Mouse (Mus musculus) left cerebral cortex, postnatal 4 days (tissue): ENCODE data around the gene 4930502E18Rik. TPM values are rescaled to one million over a fixed set of nuclear protein-coding genes. Genes with fewer than 3 reads are reported as not detected.
"Not testable (repeated sequence)": the region's sequence is repeated elsewhere in the genome, so short reads cannot be mapped to it uniquely, and the experiment has no call there.

Source experiments
- DNase-seq: peaks from one replicate; pipeline ENCODE4 v3.0.0-alpha.2; 2022
- intact Hi-C: fragments of 180-260 bp; cut with DNase I; formaldehyde crosslinking; loops from one replicate; pipeline ENCODE4 v1.15.1; 2025
- total RNA-seq, 2 experiments: library from RNA; stranded (reverse); gene quantifications; 2 replicates each; pipeline ENCODE4 v1.2.3; 2021

4930502E18Rik gene
- total RNA-seq = under 1 TPM in 1 of 2 experiments, not detected in 1; 0.24 TPM

DNA sequence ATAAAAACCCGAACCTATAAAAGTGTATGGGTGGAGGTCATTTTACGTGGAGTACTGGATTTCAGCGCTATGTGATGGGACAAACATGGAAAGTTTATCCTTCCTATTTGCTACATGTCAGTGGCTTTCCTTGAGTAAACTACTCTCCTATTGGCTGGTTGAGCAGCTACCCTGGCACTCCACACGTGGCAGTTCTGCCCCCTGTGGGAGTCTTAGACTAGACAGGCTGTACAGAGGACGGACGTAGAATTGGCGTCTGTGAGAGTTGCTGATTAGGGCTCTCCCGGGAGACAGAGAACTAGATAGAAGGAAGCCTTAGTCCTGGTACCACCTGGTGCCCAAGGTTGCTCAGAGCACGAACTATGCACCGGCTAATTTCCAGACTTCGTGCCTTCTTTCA is at the start of gene 4930502E18Rik:
4930502E18Rik (plus strand) TSS at position 231 of the 400 bp plus-strand sequence.
- intact Hi-C loops = no loop called here
- no peak for DNase-seq

- intact Hi-C loops = not testable (repeated sequence)
- DNase-seq = peak; percentile 67
Measured at GRCm38 (mm10) chrX:53676943-53677342, 47.7 kb upstream of the 4930502E18Rik start.

DNA sequence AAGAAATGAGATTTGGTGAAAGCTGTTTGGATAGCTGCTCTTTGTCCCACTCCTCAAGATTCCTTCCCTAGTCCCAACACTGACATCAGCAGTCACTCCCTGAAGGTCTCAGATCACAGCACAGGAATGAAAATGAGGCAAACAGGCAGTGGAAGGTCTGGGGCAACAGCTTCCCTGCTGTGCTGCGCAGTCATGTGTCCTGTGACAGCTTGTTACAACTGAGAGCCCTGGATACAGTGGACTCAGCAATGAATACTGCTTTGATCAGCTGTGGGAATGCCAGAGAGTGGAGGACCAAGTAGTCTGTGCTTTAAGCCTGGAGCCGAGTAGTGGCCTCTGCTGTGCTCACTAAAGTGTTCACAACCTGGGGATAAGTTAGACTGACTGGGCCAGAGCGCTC is 42.0 kb upstream of the 4930502E18Rik start:
- intact Hi-C loops, DNase-seq: not testable (repeated sequence)

- intact Hi-C loops, DNase-seq: not testable (repeated sequence)
Measured at GRCm38 (mm10) chrX:53684676-53685075, 40.0 kb upstream of the 4930502E18Rik start.

GRCm38 (mm10) chrX:53692065-53692464 is 32.6 kb upstream of the 4930502E18Rik start:
- intact Hi-C loops = no loop called here
- DNase-seq = no peak

DNA sequence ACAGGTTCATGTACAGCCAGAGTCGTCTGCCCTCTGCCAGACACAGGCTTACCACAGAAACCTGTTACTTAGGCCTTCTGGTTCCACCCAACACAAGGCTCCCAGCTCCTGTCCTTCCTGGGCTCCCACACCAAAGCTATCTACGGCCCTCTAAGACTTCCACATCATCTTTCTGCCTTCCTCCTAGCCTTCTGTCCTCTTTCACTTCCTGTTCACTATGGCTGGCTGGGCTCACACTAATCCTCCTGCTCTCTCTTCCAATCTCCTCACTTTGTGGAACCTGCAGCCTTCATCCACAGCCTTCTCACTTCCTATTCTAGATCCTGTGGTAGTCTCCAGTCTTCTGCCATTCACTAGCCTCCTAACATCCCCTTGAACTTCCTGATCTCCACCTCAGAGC is 31.5 kb upstream of the 4930502E18Rik start:
- intact Hi-C loops = no loop called here

DNA sequence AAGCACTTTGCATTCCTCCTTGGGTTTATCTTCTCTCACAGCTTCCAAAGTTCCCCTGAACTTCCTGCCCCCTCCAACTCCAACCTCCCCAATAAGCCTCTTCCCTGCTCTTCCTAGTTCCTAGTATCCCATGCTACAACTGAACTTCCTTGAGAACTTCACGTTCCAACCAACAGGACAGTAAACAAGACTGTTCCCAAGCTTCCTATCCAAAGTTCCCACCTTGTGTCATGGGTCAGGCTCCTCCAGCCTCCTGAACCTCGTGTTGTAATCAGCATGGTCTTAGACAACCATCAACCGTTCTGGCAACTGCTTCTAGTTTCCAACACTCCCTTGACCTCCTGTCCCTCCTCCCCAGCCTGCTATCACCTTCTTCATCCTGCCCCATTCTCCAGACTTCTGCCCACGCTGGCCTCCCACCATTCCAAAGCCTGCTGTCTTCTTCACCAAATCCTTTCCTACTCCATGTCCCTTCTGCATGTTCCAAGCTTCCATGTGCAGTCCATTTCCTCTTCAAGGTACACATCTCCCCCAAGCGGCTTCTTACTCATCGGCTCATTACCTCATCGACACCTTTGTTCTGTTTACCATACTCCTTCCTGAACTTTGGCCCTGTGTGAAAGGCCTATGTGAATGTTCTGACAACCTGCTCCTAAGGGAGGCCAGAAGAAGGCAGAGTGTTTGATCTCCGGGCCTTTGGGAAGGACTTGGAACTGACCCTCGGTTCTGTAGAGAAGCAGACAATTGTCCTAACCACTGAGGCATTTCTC is 30.4 kb upstream of the 4930502E18Rik start:
- DNase-seq = no peak

More for the DNA sequence above, 31.5 kb upstream of the 4930502E18Rik start:
- no peak for DNase-seq

DNA sequence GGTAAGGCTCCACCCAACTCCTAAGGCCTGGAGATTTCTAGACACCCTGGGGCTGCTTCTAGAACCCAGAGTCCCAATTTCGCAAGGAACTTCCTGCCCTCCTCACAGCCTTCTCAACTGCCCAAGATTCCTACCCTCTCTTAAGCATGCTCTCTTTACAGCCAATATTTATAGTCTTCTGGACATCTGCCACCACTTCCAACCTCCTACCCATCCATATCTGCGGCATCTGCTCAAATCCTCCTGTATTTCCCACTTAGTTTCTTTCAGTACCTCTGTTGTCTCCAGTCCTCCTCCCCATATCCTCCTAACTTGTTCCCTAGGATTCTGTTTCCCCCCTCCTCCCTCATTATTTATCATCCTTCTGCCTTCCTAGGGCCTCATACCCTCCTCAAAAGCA is 25.4 kb upstream of the 4930502E18Rik start:
- no peak for DNase-seq
- intact Hi-C loops = no loop called here

More for the DNA sequence above, 30.4 kb upstream of the 4930502E18Rik start:
- intact Hi-C loops = no loop called here

GRCm38 (mm10) chrX:53702673-53703072 is 22.0 kb upstream of the 4930502E18Rik start:
- DNase-seq = no peak
- intact Hi-C loops = no loop called here

DNA sequence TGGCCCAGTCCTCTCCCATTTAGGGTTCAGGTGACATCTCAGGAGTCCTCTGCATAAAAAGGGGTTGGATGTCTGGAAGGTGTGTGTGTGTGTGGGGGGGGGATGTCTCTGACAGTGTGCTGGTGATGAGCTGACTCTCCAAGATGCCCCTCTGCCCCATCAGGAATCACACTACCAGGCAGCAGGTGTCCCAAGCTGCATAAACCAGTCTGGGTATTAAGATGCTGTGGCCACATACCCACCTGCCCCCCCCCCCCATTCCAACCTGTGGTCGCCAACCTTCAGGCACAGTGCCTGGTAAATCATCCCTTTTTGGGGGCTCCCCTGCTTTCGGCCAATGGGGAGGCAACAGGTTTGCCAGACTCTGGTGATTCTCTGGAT is 8.7 kb upstream of the 4930502E18Rik start:
- intact Hi-C loops = no loop called here
- DNase-seq = no peak

DNA sequence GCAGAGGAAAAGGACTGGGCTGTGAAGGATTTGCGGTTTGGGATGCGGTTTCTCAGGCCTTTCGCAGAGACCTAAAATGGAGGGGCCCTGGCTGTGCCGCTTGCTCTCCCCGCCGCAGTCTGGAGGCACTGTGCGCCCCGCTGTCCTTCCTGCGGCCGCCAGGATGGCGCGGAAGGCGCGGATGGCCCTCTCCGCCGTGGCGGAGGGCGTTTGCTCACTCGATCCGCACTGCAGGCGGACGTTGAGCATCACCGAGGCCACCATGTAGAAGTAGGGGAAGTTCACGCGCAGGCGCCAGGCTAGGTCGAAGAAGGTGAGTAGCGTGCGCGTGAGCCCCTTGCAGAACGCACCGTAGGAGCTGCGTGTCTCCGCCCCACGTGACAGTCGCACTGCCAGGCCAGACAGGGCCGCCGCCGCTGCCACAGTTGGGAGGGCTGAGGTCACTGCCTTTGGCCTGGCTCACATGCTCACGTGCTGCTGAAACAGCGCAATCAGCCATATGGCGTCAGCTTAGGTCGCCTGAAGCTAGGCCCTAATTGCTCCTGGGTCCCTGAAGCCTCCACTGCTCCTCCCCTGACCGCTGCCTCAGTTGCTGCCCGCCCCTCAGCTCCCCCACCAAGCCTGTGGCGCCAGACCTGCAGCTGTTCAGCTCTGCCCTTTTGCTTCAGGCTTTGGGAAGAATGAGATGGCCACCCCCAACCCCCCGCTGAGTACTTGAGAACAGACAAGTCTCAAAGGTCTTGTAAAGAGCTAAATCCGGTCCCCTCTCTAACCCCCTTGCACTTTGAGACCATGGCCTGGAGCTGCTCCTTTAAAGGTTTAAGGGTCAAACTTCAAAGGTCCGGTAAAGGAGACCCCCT is 8.1 kb upstream of the 4930502E18Rik start:
- DNase-seq = peak; percentile 59
- intact Hi-C loops = no loop called here

- DNase-seq = no peak
Measured at GRCm38 (mm10) chrX:53728967-53729366, 4.3 kb downstream of the 4930502E18Rik start.

GRCm38 (mm10) chrX:53752851-53753250 is 28.2 kb downstream of the 4930502E18Rik start:
- intact Hi-C loops = no loop called here
- DNase-seq = no peak

More at GRCm38 (mm10) chrX:53728967-53729366, 4.3 kb downstream of the 4930502E18Rik start:
- intact Hi-C loops = no loop called here

GRCm38 (mm10) chrX:53757736-53758135 is 33.1 kb downstream of the 4930502E18Rik start, which contains the start of gene 1700013H16Rik:
Gene 1700013H16Rik, minus strand, starts transcription at chrX:53757831.
- intact Hi-C loops = no loop called here
- DNase-seq = no peak

DNA sequence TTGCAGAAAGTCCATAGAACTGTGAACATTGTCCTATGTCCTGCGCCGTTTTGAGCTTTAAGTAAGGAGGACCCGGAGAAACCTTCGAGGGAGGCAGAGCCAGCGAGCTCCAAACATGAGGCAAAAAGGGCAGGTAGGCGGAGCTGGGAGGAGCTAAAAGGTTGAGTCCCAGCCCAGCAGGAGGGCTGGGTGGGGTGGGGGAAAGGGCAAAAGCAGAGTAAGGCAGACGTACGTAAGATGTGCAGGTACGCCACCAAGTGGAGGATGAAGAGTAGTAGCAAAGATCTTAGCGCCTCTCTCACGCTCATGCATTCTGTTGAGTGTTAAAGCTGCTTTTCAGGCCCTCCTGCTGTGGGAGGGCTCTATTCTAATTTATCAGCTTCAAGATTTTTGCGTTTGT is 51.6 kb downstream of the 4930502E18Rik start, which contains the start of gene Zfp36l3:
Zfp36l3 (minus strand) TSS at position 119 of the 400 bp plus-strand sequence.
- DNase-seq = no peak

More for the DNA sequence above, 51.6 kb downstream of the 4930502E18Rik start, which contains the start of gene Zfp36l3:
- intact Hi-C loops = no loop called here

Other genes starting within 250 kb of the 4930502E18Rik start
- 100 to 1,000 TPM; 154 to 169 TPM for gene Rtl8c, start 116.8 kb upstream of the 4930502E18Rik start, total RNA-seq
- not detected for gene Gm14597, start 115.8 kb upstream of the 4930502E18Rik start, total RNA-seq
- 100 to 1,000 TPM; 238 to 300 TPM for gene Rtl8a, start 81.1 kb upstream of the 4930502E18Rik start, total RNA-seq
- gene Rtl8b, start 54.4 kb upstream of the 4930502E18Rik start, total RNA-seq = 100 to 1,000 TPM; 172 to 200 TPM
- gene 1700013H16Rik, start 33.0 kb downstream of the 4930502E18Rik start, total RNA-seq = not detected
- gene Zfp36l3, start 51.6 kb downstream of the 4930502E18Rik start, total RNA-seq = not detected
- gene Xlr, start 72.9 kb downstream of the 4930502E18Rik start, total RNA-seq = under 1 TPM; 0.54 to 0.74 TPM